In the genomic region with DNA sequence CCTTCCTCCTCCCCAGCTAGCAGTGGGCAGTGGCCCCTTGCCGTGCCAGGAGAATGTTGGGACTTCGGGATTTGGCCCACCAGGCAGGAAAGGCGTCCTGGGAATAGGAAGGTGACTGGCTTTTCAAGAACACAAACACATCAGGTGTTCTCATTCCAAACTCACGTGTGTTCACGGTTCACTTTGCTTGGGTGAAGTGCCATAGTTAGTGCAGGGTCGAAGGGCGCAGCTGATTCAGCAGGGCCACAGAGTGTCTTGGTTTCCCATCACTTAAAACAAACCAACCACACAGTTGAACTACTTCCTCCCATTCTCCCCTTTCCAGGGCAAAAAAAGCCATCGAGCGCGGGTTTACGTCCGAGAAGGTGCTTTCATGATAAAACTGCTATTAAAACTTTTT, we compare ENCODE assay signal across 22 mouse cellular contexts. TPM values are rescaled to one million over a fixed set of nuclear protein-coding genes. Genes with fewer than 3 reads are reported as not detected.
DNase-seq lines count a peak whose midpoint lies in the region; ATAC-seq and TF ChIP-seq lines count a peak whose summit lies in the region.
"Had no signal": no experiment of that assay in that cellular context is flagged by ENCODE, and none has a peak within 500 bp of the region (broad histone marks: within the 10 kb centered on the region; RNA-seq: fewer than 3 reads in every experiment).

No protein-coding gene starts in this region.

- peaks cover 9% of the 10 kb centered on the region; the same call in 1 of the 2 replicates for H3K36me3 ChIP-seq in hindbrain, postnatal 0 days (ENCODE audit: insufficient read depth, low read length)
- peaks cover 12% of the 10 kb centered on the region; the same call in 1 of the 2 replicates for H3K36me3 ChIP-seq in hindbrain, embryonic 16.5 days (ENCODE audit: control insufficient read depth, insufficient read depth, low read length)
- 0 out of 2 replicates have a peak, but pooled peaks cover under 1% of the 10 kb centered on the region for H3K36me3 ChIP-seq in lung, postnatal 0 days (ENCODE audit: insufficient read depth, low read length)
- H3K36me3 ChIP-seq: liver, embryonic 15.5 days had no signal

- H3K9ac ChIP-seq in hindbrain, postnatal 0 days (replicated peaks; ENCODE audit: low read length), result no peak overlapping the region
- no peak overlapping the region for H3K9ac ChIP-seq in hindbrain, embryonic 16.5 days (ENCODE audit: low read depth, low read length)
- H3K9ac ChIP-seq in lung, postnatal 0 days (replicated peaks; ENCODE audit: low read depth), result no peak overlapping the region
- H3K9ac ChIP-seq: forebrain, embryonic 12.5 days; hindbrain, embryonic 14.5 days; liver, embryonic 15.5 days; neural tube, embryonic 12.5 days had no signal

- no peaks in the 10 kb centered on the region for H3K9me3 ChIP-seq in hindbrain, postnatal 0 days (ENCODE audit: low read length)
- H3K9me3 ChIP-seq in hindbrain, embryonic 16.5 days (ENCODE audit: control insufficient read depth, low read length), result no peaks in the 10 kb centered on the region
- H3K9me3 ChIP-seq in lung, postnatal 0 days (ENCODE audit: low read length), result no peaks in the 10 kb centered on the region
- H3K9me3 ChIP-seq: forebrain, embryonic 12.5 days; heart, embryonic 10.5 days; liver, embryonic 15.5 days; megakaryocyte, embryonic 14.5 days; neural tube, embryonic 12.5 days had no signal

- H3K4me1 ChIP-seq in hindbrain, postnatal 0 days (ENCODE audit: insufficient read depth, low read length), result 0 out of 2 replicates have a peak, but pooled peaks cover 3% of the 10 kb centered on the region
- H3K4me1 ChIP-seq in hindbrain, embryonic 16.5 days (ENCODE audit: control insufficient read depth, insufficient read depth, low read depth, low read length), result peaks cover 4% of the 10 kb centered on the region
- peaks cover 11% of the 10 kb centered on the region; the same call in 1 of the 2 replicates for H3K4me1 ChIP-seq in lung, postnatal 0 days (ENCODE audit: insufficient read depth, low read depth, low read length)
- H3K4me1 ChIP-seq: liver, embryonic 15.5 days; neural tube, embryonic 12.5 days had no signal

- no peak for ATAC-seq in hindbrain, postnatal 0 days
- no peak for ATAC-seq in hindbrain, embryonic 16.5 days
- no peak for ATAC-seq in lung, postnatal 0 days
- ATAC-seq in activated CD4-positive, CD25-positive, alpha-beta regulatory T cell, adult 4 months, result no peak
- ATAC-seq: CD4-positive, CD25-positive, alpha-beta regulatory T cell, adult 4 months; intestine, postnatal 0 days had no signal

- no peak for DNase-seq in hindbrain, postnatal 0 days (ENCODE audit: low spot score)
- DNase-seq in lung, postnatal 0 days (ENCODE audit: low spot score), result no peak
- DNase-seq in lung, adult 18-20 months, result no peak
- peak; percentile 55 for DNase-seq in kidney, postnatal 10 days
- DNase-seq in yolk sac, embryonic 10.5 days (ENCODE audit: low spot score), result peak; percentile 18
- DNase-seq in frontal cortex, postnatal 36 days (ENCODE audit: low spot score in 2 of 2), result no peak
- DNase-seq: cerebellum, adult 11-12 months; cerebellum, postnatal 10 days; heart, postnatal 4 days; midbrain, embryonic 14.5 days; right cerebral cortex, postnatal 25 days; thymus, postnatal 25 days had no signal

- H3K4me3 ChIP-seq in hindbrain, postnatal 0 days (ENCODE audit: low read length), result no peak overlapping the region
- H3K4me3 ChIP-seq in hindbrain, embryonic 16.5 days (ENCODE audit: low read length), result no peak overlapping the region
- no peak overlapping the region for H3K4me3 ChIP-seq in lung, postnatal 0 days (ENCODE audit: low read depth, low read length)
- H3K4me3 ChIP-seq: forebrain, embryonic 12.5 days; heart, embryonic 10.5 days; liver, embryonic 15.5 days; megakaryocyte, embryonic 14.5 days; neural tube, embryonic 12.5 days had no signal

- H3K4me2 ChIP-seq in hindbrain, postnatal 0 days (ENCODE audit: low read depth, low read length), result no peak overlapping the region
- H3K4me2 ChIP-seq in hindbrain, embryonic 16.5 days (ENCODE audit: low read length), result no peak overlapping the region
- no peak overlapping the region for H3K4me2 ChIP-seq in lung, postnatal 0 days (replicated peaks; ENCODE audit: low read depth, low read length)
- H3K4me2 ChIP-seq: forebrain, embryonic 12.5 days; hindbrain, embryonic 14.5 days; liver, embryonic 15.5 days; neural tube, embryonic 12.5 days had no signal

- peak overlapping the region; percentile 69; the same call in 1 of the 2 replicates for H3K27ac ChIP-seq in hindbrain, postnatal 0 days
- H3K27ac ChIP-seq in hindbrain, embryonic 16.5 days (ENCODE audit: low read depth, low read length), result no peak overlapping the region
- peak overlapping the region; percentile 71 for H3K27ac ChIP-seq in lung, postnatal 0 days (ENCODE audit: low read length)
- H3K27ac ChIP-seq: forebrain, embryonic 12.5 days; heart, embryonic 10.5 days; hindbrain, embryonic 14.5 days; liver, embryonic 15.5 days; neural tube, embryonic 12.5 days had no signal

- no peak for TF ChIP-seq EP300 in lung, postnatal 0 days (IDR thresholded peaks at IDR 0.05)

- WGBS in hindbrain, postnatal 0 days, result 82% methylated on average over 12 of the region's 12 CpGs
- 86% methylated on average over 11 of the region's 12 CpGs for WGBS in hindbrain, embryonic 16.5 days
- WGBS in lung, postnatal 0 days, result 82% methylated on average over 12 of the region's 12 CpGs

- no peak for TF ChIP-seq CTCF in hindbrain, postnatal 0 days (IDR thresholded peaks at IDR 0.05; ENCODE audit: low read depth)
- TF ChIP-seq CTCF in lung, postnatal 0 days (IDR thresholded peaks at IDR 0.05), result no peak

- no peaks in the 10 kb centered on the region for H3K27me3 ChIP-seq in hindbrain, postnatal 0 days (ENCODE audit: insufficient read depth, low read length)
- no peaks in the 10 kb centered on the region for H3K27me3 ChIP-seq in hindbrain, embryonic 16.5 days (replicated peaks; ENCODE audit: control insufficient read depth, insufficient read depth, low read length)
- no peaks in the 10 kb centered on the region for H3K27me3 ChIP-seq in lung, postnatal 0 days (replicated peaks; ENCODE audit: insufficient read depth, low read length)
- H3K27me3 ChIP-seq: forebrain, embryonic 12.5 days; neural tube, embryonic 12.5 days had no signal

RNA-seq across cellular contexts. Expression of gene Tfcp2, which starts 23.6 kb away (rescaled TPM):
- 27.1 and 45.7 TPM in 2 replicates for total RNA-seq in hindbrain, postnatal 0 days (2014; rRNA removed)
- polyA plus RNA-seq in hindbrain, postnatal 0 days (2015; fragmentation: Nextera tagmentation; extraction: Ambion mirVana), result 34.9 and 35.6 TPM in 2 replicates
- 32.4 and 37.4 TPM in 2 replicates for polyA plus RNA-seq in hindbrain, embryonic 16.5 days (2015; fragmentation: Nextera tagmentation; extraction: Ambion mirVana)
- polyA plus RNA-seq in lung, postnatal 0 days (2015; fragmentation: Nextera tagmentation; extraction: Ambion mirVana), result 13.9 and 16.6 TPM in 2 replicates
- polyA plus RNA-seq in activated CD4-positive, CD25-positive, alpha-beta regulatory T cell, adult 4 months (2017; shearing (Covaris generic)), result 1 to 10 TPM; 4.1 to 4.3 TPM

RNA-seq across cellular contexts. Expression of gene Pou6f1, which starts 24.4 kb away (rescaled TPM):
- 84.1 and 85.2 TPM in 2 replicates for total RNA-seq in hindbrain, postnatal 0 days (2014; rRNA removed)
- 23.8 and 24.9 TPM in 2 replicates for polyA plus RNA-seq in hindbrain, postnatal 0 days (2015; fragmentation: Nextera tagmentation; extraction: Ambion mirVana)
- 26.4 and 31.2 TPM in 2 replicates for polyA plus RNA-seq in hindbrain, embryonic 16.5 days (2015; fragmentation: Nextera tagmentation; extraction: Ambion mirVana)
- polyA plus RNA-seq in lung, postnatal 0 days (2015; fragmentation: Nextera tagmentation; extraction: Ambion mirVana), result 6.4 and 7.6 TPM in 2 replicates
- 1 to 10 TPM; 7.5 to 9.1 TPM for polyA plus RNA-seq in activated CD4-positive, CD25-positive, alpha-beta regulatory T cell, adult 4 months (2017; shearing (Covaris generic))

RNA-seq across cellular contexts. Expression of gene Dazap2, which starts 39.8 kb away (rescaled TPM):
- 108 and 141 TPM in 2 replicates for total RNA-seq in hindbrain, postnatal 0 days (2014; rRNA removed)
- 156 and 164 TPM in 2 replicates for polyA plus RNA-seq in hindbrain, postnatal 0 days (2015; fragmentation: Nextera tagmentation; extraction: Ambion mirVana)
- polyA plus RNA-seq in hindbrain, embryonic 16.5 days (2015; fragmentation: Nextera tagmentation; extraction: Ambion mirVana), result 123 and 134 TPM in 2 replicates
- 246 and 299 TPM in 2 replicates for polyA plus RNA-seq in lung, postnatal 0 days (2015; fragmentation: Nextera tagmentation; extraction: Ambion mirVana)
- polyA plus RNA-seq in activated CD4-positive, CD25-positive, alpha-beta regulatory T cell, adult 4 months (2017; shearing (Covaris generic)), result 100 to 1,000 TPM; 741 to 756 TPM

Comparison
In these comparisons a context has a peak if more than half of its experiments do, and no peak if none do; other contexts are left out.
1. DNase-seq: peak in kidney, postnatal 10 days (single experiment) and yolk sac, embryonic 10.5 days (single experiment); none in hindbrain, postnatal 0 days (single experiment), lung, postnatal 0 days (single experiment), lung, adult 18-20 months (0 of 2) and frontal cortex, postnatal 36 days (0 of 2).